Mouse (Mus musculus) CH12.LX (cell line): ENCODE measurements around the gene Cdk8. TPM values are rescaled to one million over a fixed set of nuclear protein-coding genes. Genes with fewer than 3 reads are reported as not detected.

Experiments
- DNase-seq: peaks from one replicate; pipeline ENCODE4 v3.0.0-alpha.2; 2013; ENCODE audit errors: extremely low read depth
- H3K27ac ChIP-seq: 2 replicates; pipeline ENCODE4 v1.5.1; 2012; ENCODE audit warnings: low read depth, mild to moderate bottlenecking, control low read depth, moderate library complexity; ENCODE audit not compliant: insufficient read depth
- H3K27me3 ChIP-seq: replicated peaks from 2 replicates; pipeline ENCODE3; 2012; ENCODE audit warnings: inconsistent platforms
- H3K36me3 ChIP-seq, 2 experiments: replicated peaks in 1 of 2; 2 replicates each; pipeline versions ENCODE3 to v1.6.1; 2012; ENCODE audit warnings: inconsistent platforms in 1 of 2, low read length in 1 of 2, mild to moderate bottlenecking in 1 of 2, mixed read lengths in 1 of 2, moderate library complexity in 1 of 2; ENCODE audit not compliant: control insufficient read depth in 1 of 2, insufficient read depth in 1 of 2
- H3K4me1 ChIP-seq, 2 experiments: 2 replicates each; pipeline ENCODE4 v1.6.1; 2012; ENCODE audit warnings: inconsistent platforms in 1 of 2, moderate library complexity in 1 of 2; ENCODE audit not compliant: insufficient read depth in 2 of 2, control insufficient read depth in 1 of 2
- H3K4me2 ChIP-seq: 2 replicates; pipeline ENCODE4 v1.6.1; 2012; ENCODE audit warnings: low read depth, mild to moderate bottlenecking, control low read depth; ENCODE audit not compliant: poor library complexity, insufficient read depth, severe bottlenecking
- H3K4me3 ChIP-seq, 3 experiments: fragments of 150-350 bp in 1 of 3; sonication (generic) in 1 of 3; replicated peaks in 1 of 3; 2 replicates each; pipeline versions ENCODE3 to v1.5.1; 2011 to 2012; ENCODE audit warnings: low read depth in 2 of 3, low read length in 2 of 3, mild to moderate bottlenecking in 2 of 3, moderate library complexity in 2 of 3, control low read depth in 1 of 3, improper control_type of control experiment in 1 of 3, inconsistent platforms in 1 of 3, mixed read lengths in 1 of 3; ENCODE audit not compliant: poor library complexity in 1 of 3
- H3K79me2 ChIP-seq: replicated peaks from 2 replicates; pipeline ENCODE4 v1.6.1; 2012; ENCODE audit warnings: mild to moderate bottlenecking, moderate library complexity; ENCODE audit not compliant: control insufficient read depth, poor library complexity, insufficient read depth, severe bottlenecking; ENCODE audit errors: extremely low read depth
- H3K9ac ChIP-seq: 2 replicates; pipeline ENCODE4 v1.6.1; 2012; ENCODE audit warnings: low read depth, mild to moderate bottlenecking, control low read depth, moderate library complexity; ENCODE audit not compliant: insufficient read depth
- H3K9me3 ChIP-seq: replicated peaks from 2 replicates; pipeline ENCODE3; 2012; ENCODE audit warnings: low read length, inconsistent platforms, mixed read lengths
- BHLHE40 ChIP-seq: IDR thresholded peaks from 2 replicates; pipeline ENCODE4 v1.6.1; 2011; ENCODE audit warnings: mild to moderate bottlenecking, low read depth, low read length, improper control_type of control experiment
- CHD2 ChIP-seq: IDR thresholded peaks from 2 replicates; pipeline ENCODE4 v1.6.1; 2011; ENCODE audit warnings: low read length, improper control_type of control experiment
- CTCF ChIP-seq, 2 experiments: IDR thresholded peaks in 1 of 2; conservative IDR thresholded peaks in 1 of 2; 2 replicates each; pipeline ENCODE4 v1.5.1; 2011 to 2012; ENCODE audit warnings: low read depth in 2 of 2, low read length in 2 of 2, improper control_type of control experiment in 1 of 2, inconsistent platforms in 1 of 2, mild to moderate bottlenecking in 1 of 2, moderate library complexity in 1 of 2
- EP300 ChIP-seq: IDR thresholded peaks from 2 replicates; pipeline ENCODE4 v1.6.1; 2011; ENCODE audit warnings: low read length, improper control_type of control experiment
- ETS1 ChIP-seq: conservative IDR thresholded peaks from 2 replicates; pipeline ENCODE4 v1.6.1; 2012; ENCODE audit warnings: low read depth, mild to moderate bottlenecking, inconsistent platforms, low read length, improper control_type of control experiment, moderate library complexity
- IRF4 ChIP-seq: IDR thresholded peaks from 2 replicates; pipeline ENCODE4 v1.6.1; 2014; ENCODE audit warnings: low read depth, mild to moderate bottlenecking, inconsistent platforms, low read length, improper control_type of control experiment
- JUN ChIP-seq: IDR thresholded peaks from 2 replicates; pipeline ENCODE4 v1.6.1; 2011; ENCODE audit warnings: low read depth, mild to moderate bottlenecking, low read length, improper control_type of control experiment, moderate library complexity; ENCODE audit not compliant: insufficient read depth
- JUND ChIP-seq: conservative IDR thresholded peaks from 2 replicates; pipeline ENCODE4 v1.6.1; 2011; ENCODE audit warnings: low read depth, low read length, improper control_type of control experiment
- MAZ ChIP-seq: IDR thresholded peaks from 2 replicates; pipeline ENCODE4 v1.6.1; 2012; ENCODE audit warnings: low read depth, mild to moderate bottlenecking, inconsistent platforms, low read length, improper control_type of control experiment, moderate library complexity
- MEF2A ChIP-seq: IDR thresholded peaks from 2 replicates; pipeline ENCODE4 v1.6.1; 2014; ENCODE audit warnings: low read depth, mild to moderate bottlenecking, inconsistent platforms, low read length, improper control_type of control experiment, borderline replicate concordance
- MYC ChIP-seq: IDR thresholded peaks from 2 replicates; pipeline ENCODE4 v1.6.1; 2011; ENCODE audit warnings: low read depth, mild to moderate bottlenecking, improper control_type of control experiment, low read length
- PAX5 ChIP-seq: IDR thresholded peaks from 2 replicates; pipeline ENCODE4 v1.6.1; 2012; ENCODE audit warnings: low read length, inconsistent platforms, mixed read lengths
- POLR2AphosphoS2 ChIP-seq: IDR thresholded peaks from 2 replicates; pipeline ENCODE4 v1.6.1; 2011; ENCODE audit warnings: low read depth, low read length, improper control_type of control experiment
- RAD21 ChIP-seq: IDR thresholded peaks from 2 replicates; pipeline ENCODE4 v1.6.1; 2011; ENCODE audit warnings: low read depth, mild to moderate bottlenecking, low read length, improper control_type of control experiment, moderate library complexity
- RCOR1 ChIP-seq: conservative IDR thresholded peaks from 2 replicates; pipeline ENCODE4 v1.6.1; 2012; ENCODE audit warnings: low read depth, mild to moderate bottlenecking, inconsistent platforms, low read length, improper control_type of control experiment
- SIN3A ChIP-seq: IDR thresholded peaks from 2 replicates; pipeline ENCODE4 v1.6.1; 2012; ENCODE audit warnings: low read length, improper control_type of control experiment, inconsistent platforms
- SMC3 ChIP-seq: IDR thresholded peaks from 2 replicates; pipeline ENCODE4 v1.6.1; 2011; ENCODE audit warnings: low read depth, low read length, improper control_type of control experiment
- TCF12 ChIP-seq: IDR thresholded peaks from 2 replicates; pipeline ENCODE4 v1.6.1; 2014; ENCODE audit warnings: low read depth, mild to moderate bottlenecking, inconsistent platforms, low read length, improper control_type of control experiment
- USF1 ChIP-seq: IDR thresholded peaks from 2 replicates; pipeline ENCODE4 v1.6.1; 2014; ENCODE audit warnings: low read depth, mild to moderate bottlenecking, inconsistent platforms, low read length, improper control_type of control experiment
- USF2 ChIP-seq: conservative IDR thresholded peaks from 2 replicates; pipeline ENCODE4 v1.6.1; 2011; ENCODE audit warnings: low read depth, low read length, improper control_type of control experiment
- ZKSCAN1 ChIP-seq: IDR thresholded peaks from 2 replicates; pipeline ENCODE4 v1.6.1; 2012; ENCODE audit warnings: low read depth, inconsistent platforms, low read length, improper control_type of control experiment, borderline replicate concordance
- dilution Hi-C: fragments of 300-500 bp; cut with MboI; formaldehyde crosslinking; loops from 2 replicates; pipeline ENCODE4 v1.14.3; 2020; ENCODE audit warnings: low sequenced_read_pairs; ENCODE audit not compliant: extremely low pct_unique_long_range_greater_than_20kb, extremely low pct_ligation_motif_present
- in situ Hi-C: fragments of 300-500 bp; cut with MboI; formaldehyde crosslinking; loops from 3 replicates; pipeline ENCODE4 v1.14.3; 2019; ENCODE audit warnings: low sequenced_read_pairs, low pct_ligation_motif_present, low pct_unique_long_range_greater_than_20kb, mixed read lengths
- polyA plus RNA-seq: library from polyadenylated mRNA; unstranded; fragments of >175 nt; gene quantifications from 2 replicates; pipeline ENCODE4 v1.2.1, GENCODE M21; 2012; ENCODE audit warnings: low read depth; ENCODE audit not compliant: insufficient read length
- total RNA-seq, 2 experiments: library from RNA; depleted of rRNA; stranded (reverse); fragments of 300-350 nt in 1 of 2; fragments of >200 nt in 1 of 2; gene quantifications; 2 replicates each; pipeline ENCODE4 v1.2.3; 2012 to 2014

Gene Cdk8
- total and polyA plus RNA-seq, 3 experiments, result 52.6 to 99.1 (median 69.9) TPM

DNA sequence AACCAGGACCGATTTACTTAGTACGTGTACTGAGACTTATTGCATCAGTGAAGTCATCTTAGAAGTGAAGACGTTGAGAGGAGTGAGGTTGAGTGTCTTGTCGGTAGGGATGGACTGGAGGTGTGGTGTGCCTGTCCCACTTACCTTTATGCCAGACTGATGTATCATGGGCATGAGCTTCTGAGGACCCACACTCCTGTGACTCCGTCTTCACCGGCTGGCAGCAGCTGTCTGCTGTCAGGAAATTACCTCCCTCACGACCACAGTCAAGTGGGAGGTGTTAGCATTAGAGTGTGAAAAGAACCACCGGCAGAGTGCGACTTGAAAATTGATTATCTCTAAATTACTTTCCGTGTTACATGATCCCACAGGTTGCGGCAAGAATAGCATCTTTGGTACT, 119.8 kb downstream of the Cdk8 start:
- no peaks in the 10 kb centered on the region for H3K9me3 ChIP-seq
- no peaks in the 10 kb centered on the region; a peak in 1 of 4 replicates for H3K4me1 ChIP-seq
- H3K4me2 ChIP-seq, result no peak overlapping the region
- H3K27me3 ChIP-seq, result peaks cover 63% of the 10 kb centered on the region
- TF ChIP-seq CHD2 (no peak), MEF2A (no peak), USF1 (no peak), ZKSCAN1 (no peak), JUND (no peak), JUN (no peak), IRF4 (no peak), BHLHE40 (no peak), POLR2AphosphoS2 (no peak), ETS1 (no peak), MAZ (no peak), TCF12 (no peak), USF2 (no peak), SMC3 (no peak), PAX5 (no peak)
- dilution Hi-C loops (no loop called here), in situ Hi-C loops (no loop called here)
- DNase-seq, result no peak
- no peak overlapping the region for H3K4me3 ChIP-seq
- no peak overlapping the region for H3K27ac ChIP-seq
- no peaks in the 10 kb centered on the region for H3K79me2 ChIP-seq
- no peak overlapping the region for H3K9ac ChIP-seq
- no peaks in the 10 kb centered on the region for H3K36me3 ChIP-seq

DNA sequence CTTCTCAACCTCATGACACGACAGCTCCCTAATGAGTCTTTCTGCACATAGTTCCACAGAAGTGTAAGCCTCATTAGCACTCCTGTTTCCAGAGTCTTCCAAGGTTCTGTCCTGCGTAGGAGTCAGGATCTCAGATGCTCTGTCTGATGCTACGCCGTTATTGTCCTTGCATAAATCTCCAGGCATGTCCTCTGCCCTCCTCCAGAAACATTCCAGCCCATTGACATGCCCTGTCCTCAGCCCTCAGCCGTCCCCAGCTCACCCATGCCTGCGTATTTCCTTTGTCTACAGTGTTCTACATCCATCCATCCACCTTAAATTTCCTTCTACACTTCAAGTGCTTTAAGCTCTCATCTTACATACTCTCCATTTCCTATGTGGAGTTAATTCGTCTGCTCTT, 121.0 kb downstream of the Cdk8 start:
- Histone ChIP-seq H3K4me3 (no peak overlapping the region), H3K27ac (no peak overlapping the region), H3K9me3 (no peaks in the 10 kb centered on the region), H3K79me2 (no peaks in the 10 kb centered on the region), H3K27me3 (peaks cover 64% of the 10 kb centered on the region), H3K4me2 (no peak overlapping the region), H3K9ac (no peak overlapping the region), H3K36me3 (no peaks in the 10 kb centered on the region), H3K4me1 (no peaks in the 10 kb centered on the region; a peak in 1 of 4 replicates)
- dilution Hi-C loops, result no loop called here
- no peak for DNase-seq
- no peak for TF ChIP-seq RCOR1
- TF ChIP-seq SIN3A, result no peak
- TF ChIP-seq CTCF (conservative IDR thresholded peaks at IDR 0.05 in 1 of 2, IDR thresholded peaks at IDR 0.05 in 1 of 2; ENCODE audit: low read depth in 2 of 2, low read length in 2 of 2), result no peak
- TF ChIP-seq JUND, result no peak
- no peak for TF ChIP-seq RAD21
- TF ChIP-seq TCF12, result no peak
- TF ChIP-seq MYC, result no peak
- TF ChIP-seq USF2, result no peak
- no peak for TF ChIP-seq POLR2AphosphoS2
- no peak for TF ChIP-seq EP300
- in situ Hi-C loops, result no loop called here

Other genes with a start within 250 kb of the Cdk8 start
- gene Cyp3a25, start 221.6 kb upstream of the Cdk8 start, total RNA-seq (2012; rRNA removed), result not detected in 2 replicates
- gene Cyp3a25, start 221.6 kb upstream of the Cdk8 start, total RNA-seq (2014; rRNA removed), result not detected in 2 replicates
- gene Cyp3a25, start 221.6 kb upstream of the Cdk8 start, polyA plus RNA-seq, result not detected in 2 replicates
- not detected in 2 replicates for gene Cyp3a59, start 152.0 kb upstream of the Cdk8 start, total RNA-seq (2012; rRNA removed)
- not detected in 2 replicates for gene Cyp3a59, start 152.0 kb upstream of the Cdk8 start, total RNA-seq (2014; rRNA removed)
- not detected in 2 replicates for gene Cyp3a59, start 152.0 kb upstream of the Cdk8 start, polyA plus RNA-seq
- gene Gm5565, start 70.7 kb upstream of the Cdk8 start, total RNA-seq (2012; rRNA removed), result not detected in 2 replicates
- gene Gm5565, start 70.7 kb upstream of the Cdk8 start, total RNA-seq (2014; rRNA removed), result not detected in 2 replicates
- gene Gm5565, start 70.7 kb upstream of the Cdk8 start, polyA plus RNA-seq, result not detected in 2 replicates
- gene Gm6309, start 60.5 kb upstream of the Cdk8 start, total RNA-seq (2012; rRNA removed), result not detected in 2 replicates
- gene Gm6309, start 60.5 kb upstream of the Cdk8 start, total RNA-seq (2014; rRNA removed), result not detected in 2 replicates
- not detected in 2 replicates for gene Gm6309, start 60.5 kb upstream of the Cdk8 start, polyA plus RNA-seq
- not detected in 2 replicates for gene 1700001J03Rik, start 45.9 kb upstream of the Cdk8 start, total RNA-seq (2012; rRNA removed)
- gene 1700001J03Rik, start 45.9 kb upstream of the Cdk8 start, total RNA-seq (2014; rRNA removed), result not detected in 2 replicates
- gene 1700001J03Rik, start 45.9 kb upstream of the Cdk8 start, polyA plus RNA-seq, result 0.44 TPM in 1 of 2 replicates, not detected in the other
- 20.7 and 21.4 TPM in 2 replicates for gene Rnf6, start 9.7 kb upstream of the Cdk8 start, total RNA-seq (2012; rRNA removed)
- 15.9 and 19.1 TPM in 2 replicates for gene Rnf6, start 9.7 kb upstream of the Cdk8 start, total RNA-seq (2014; rRNA removed)
- 22.7 and 24.1 TPM in 2 replicates for gene Rnf6, start 9.7 kb upstream of the Cdk8 start, polyA plus RNA-seq
- gene Wasf3, start 153.8 kb downstream of the Cdk8 start, total RNA-seq (2012; rRNA removed), result not detected in 2 replicates
- not detected in 2 replicates for gene Wasf3, start 153.8 kb downstream of the Cdk8 start, total RNA-seq (2014; rRNA removed)
- gene Wasf3, start 153.8 kb downstream of the Cdk8 start, polyA plus RNA-seq, result not detected in 2 replicates